Mouse (Mus musculus) MEL (cell line): ENCODE measurements around the gene Plk1.

Source experiments
- CTCF ChIP-seq, 3 experiments: IDR thresholded peaks in 2 of 3; conservative IDR thresholded peaks in 1 of 3; 2 replicates each; pipeline ENCODE4 v1.5.1; 2011 to 2012; ENCODE audit warnings: low read length in 3 of 3, low read depth in 2 of 3, mild to moderate bottlenecking in 2 of 3, improper control_type of control experiment in 1 of 3, inconsistent platforms in 1 of 3, mixed read lengths in 1 of 3, moderate library complexity in 1 of 3; ENCODE audit not compliant: control insufficient read depth in 1 of 3, insufficient read depth in 1 of 3, poor library complexity in 1 of 3, severe bottlenecking in 1 of 3
- ELF1 ChIP-seq: IDR thresholded peaks from 2 replicates; pipeline ENCODE4 v1.6.1; 2014; ENCODE audit warnings: low read depth, mild to moderate bottlenecking, inconsistent platforms, low read length, improper control_type of control experiment, moderate library complexity
- EP300 ChIP-seq, 2 experiments: IDR thresholded peaks; 2 replicates each; pipeline ENCODE4 v1.6.1; 2011; ENCODE audit warnings: improper control_type of control experiment in 2 of 2, low read length in 2 of 2, low read depth in 1 of 2, mild to moderate bottlenecking in 1 of 2
- ETS1 ChIP-seq: IDR thresholded peaks from 2 replicates; pipeline ENCODE4 v1.6.1; 2012; ENCODE audit warnings: low read depth, mild to moderate bottlenecking, inconsistent platforms, low read length, improper control_type of control experiment, moderate library complexity
- MYB ChIP-seq: IDR thresholded peaks from 2 replicates; pipeline ENCODE4 v1.6.1; 2011; ENCODE audit warnings: mild to moderate bottlenecking, low read depth, low read length, improper control_type of control experiment
- POLR2A ChIP-seq, 2 experiments: IDR thresholded peaks; 2 replicates each; pipeline ENCODE4 v1.6.1; 2011 to 2012; ENCODE audit warnings: low read length in 2 of 2, mild to moderate bottlenecking in 2 of 2, control low read depth in 1 of 2, improper control_type of control experiment in 1 of 2, low read depth in 1 of 2, moderate library complexity in 1 of 2; ENCODE audit not compliant: control insufficient read depth in 1 of 2, insufficient read depth in 1 of 2, poor library complexity in 1 of 2
- RAD21 ChIP-seq: IDR thresholded peaks from 2 replicates; pipeline ENCODE4 v1.6.1; 2011; ENCODE audit warnings: mild to moderate bottlenecking, low read depth, low read length, improper control_type of control experiment
- RCOR1 ChIP-seq: IDR thresholded peaks from 2 replicates; pipeline ENCODE4 v1.6.1; 2012; ENCODE audit warnings: low read depth, mild to moderate bottlenecking, inconsistent platforms, low read length, improper control_type of control experiment
- TAL1 ChIP-seq: IDR thresholded peaks from 2 replicates; pipeline ENCODE4 v1.6.1; 2012; ENCODE audit warnings: mild to moderate bottlenecking, inconsistent platforms, low read length, moderate library complexity, mixed read lengths
- TBP ChIP-seq: IDR thresholded peaks from 2 replicates; pipeline ENCODE4 v1.8.0; 2011; ENCODE audit warnings: low read depth, low read length, improper control_type of control experiment
- TCF12 ChIP-seq: IDR thresholded peaks from 2 replicates; pipeline ENCODE4 v1.6.1; 2014; ENCODE audit warnings: low read depth, mild to moderate bottlenecking, inconsistent platforms, low read length, improper control_type of control experiment, moderate library complexity
- ZNF384 ChIP-seq: IDR thresholded peaks from 2 replicates; pipeline ENCODE4 v1.6.1; 2012; ENCODE audit warnings: low read depth, mild to moderate bottlenecking, inconsistent platforms, low read length, improper control_type of control experiment

DNA sequence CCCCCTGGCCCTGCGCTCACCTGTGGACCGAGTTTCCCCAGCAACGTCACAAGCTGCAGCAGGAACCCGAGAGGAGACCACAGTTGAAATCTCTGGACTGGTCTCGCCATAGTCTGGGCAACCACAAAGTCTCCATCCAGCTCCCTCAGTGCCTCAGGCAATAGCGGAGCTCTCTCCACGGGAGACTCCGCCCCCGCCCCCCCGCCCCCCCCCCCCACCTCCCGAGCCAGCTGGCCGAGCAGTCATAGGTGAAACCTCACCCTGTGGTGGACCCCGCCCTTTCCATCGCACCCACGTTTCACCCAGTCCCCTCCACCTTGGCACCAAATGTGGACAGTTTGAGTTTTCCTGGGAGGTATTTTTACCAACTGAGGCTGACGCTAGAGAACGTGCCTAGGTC, 26.8 kb downstream of the Plk1 start, which contains the start of gene Ern2:
- no peak for TF ChIP-seq POLR2A (IDR thresholded peaks at IDR 0.05; ENCODE audit: control insufficient read depth in 1 of 2, insufficient read depth in 1 of 2, low read depth in 1 of 2, low read length in 2 of 2, poor library complexity in 1 of 2)
- TF ChIP-seq CTCF (IDR thresholded peaks at IDR 0.05 in 2 of 3, conservative IDR thresholded peaks at IDR 0.05 in 1 of 3; ENCODE audit: control insufficient read depth in 1 of 3, insufficient read depth in 1 of 3, low read depth in 2 of 3, low read length in 3 of 3, poor library complexity in 1 of 3, severe bottlenecking in 1 of 3): no peak
- no peak for TF ChIP-seq ELF1
- no peak for TF ChIP-seq ETS1
- TF ChIP-seq TCF12: no peak
- no peak for TF ChIP-seq ZNF384
- no peak for TF ChIP-seq TAL1
- no peak for TF ChIP-seq RCOR1
- TF ChIP-seq MYB: no peak
- no peak for TF ChIP-seq EP300 (IDR thresholded peaks at IDR 0.05; ENCODE audit: low read depth in 1 of 2, low read length in 2 of 2)
- TF ChIP-seq TBP: no peak
- TF ChIP-seq RAD21: no peak
